Mouse (Mus musculus): ENCODE measurements around the gene Zfp442.
"Not testable (repeated sequence)": the region's sequence is repeated elsewhere in the genome, so short reads cannot be mapped to it uniquely, and the experiment has no call there.

Zfp442 gene

DNA sequence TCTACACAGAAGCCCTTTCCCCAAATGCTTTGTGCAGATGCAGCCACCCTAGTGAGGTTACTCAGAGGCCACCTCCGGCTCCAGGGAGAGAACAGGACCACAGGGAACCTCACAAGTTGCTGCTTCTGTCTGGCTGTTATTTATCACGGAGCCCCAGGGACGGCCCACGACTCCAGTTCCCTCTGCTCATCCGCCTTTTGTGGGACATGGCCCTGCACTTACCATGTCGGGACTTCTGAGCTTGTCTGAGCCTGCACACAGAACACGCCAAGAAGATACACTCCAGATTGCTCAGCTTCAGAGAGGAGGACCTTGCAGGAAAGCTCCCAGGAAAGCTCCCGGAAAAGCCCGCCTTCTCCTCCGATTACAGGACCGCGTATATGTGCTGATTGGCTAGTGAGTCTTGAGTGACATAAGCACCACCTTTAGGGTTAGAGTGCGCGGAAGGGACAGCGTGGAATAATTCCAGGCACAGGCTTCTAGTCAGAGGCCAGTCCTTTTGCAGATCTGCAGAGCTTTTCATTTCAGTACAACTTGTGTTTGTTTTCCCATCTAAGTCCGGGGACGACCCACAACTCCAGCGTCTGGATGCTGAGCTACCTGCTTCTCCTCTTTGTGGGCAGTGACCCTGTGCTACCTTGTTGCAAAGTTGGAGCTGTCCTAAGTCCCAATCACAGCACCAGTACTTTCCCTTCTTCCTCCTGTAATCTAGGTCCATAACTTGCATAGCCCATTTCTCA is at the start of gene Zfp442:
Gene Zfp442, minus strand, starts transcription at position 307 of the 740 bp plus-strand sequence.
- DNase-seq (ENCODE audit: low spot score): not testable (repeated sequence)

DNA sequence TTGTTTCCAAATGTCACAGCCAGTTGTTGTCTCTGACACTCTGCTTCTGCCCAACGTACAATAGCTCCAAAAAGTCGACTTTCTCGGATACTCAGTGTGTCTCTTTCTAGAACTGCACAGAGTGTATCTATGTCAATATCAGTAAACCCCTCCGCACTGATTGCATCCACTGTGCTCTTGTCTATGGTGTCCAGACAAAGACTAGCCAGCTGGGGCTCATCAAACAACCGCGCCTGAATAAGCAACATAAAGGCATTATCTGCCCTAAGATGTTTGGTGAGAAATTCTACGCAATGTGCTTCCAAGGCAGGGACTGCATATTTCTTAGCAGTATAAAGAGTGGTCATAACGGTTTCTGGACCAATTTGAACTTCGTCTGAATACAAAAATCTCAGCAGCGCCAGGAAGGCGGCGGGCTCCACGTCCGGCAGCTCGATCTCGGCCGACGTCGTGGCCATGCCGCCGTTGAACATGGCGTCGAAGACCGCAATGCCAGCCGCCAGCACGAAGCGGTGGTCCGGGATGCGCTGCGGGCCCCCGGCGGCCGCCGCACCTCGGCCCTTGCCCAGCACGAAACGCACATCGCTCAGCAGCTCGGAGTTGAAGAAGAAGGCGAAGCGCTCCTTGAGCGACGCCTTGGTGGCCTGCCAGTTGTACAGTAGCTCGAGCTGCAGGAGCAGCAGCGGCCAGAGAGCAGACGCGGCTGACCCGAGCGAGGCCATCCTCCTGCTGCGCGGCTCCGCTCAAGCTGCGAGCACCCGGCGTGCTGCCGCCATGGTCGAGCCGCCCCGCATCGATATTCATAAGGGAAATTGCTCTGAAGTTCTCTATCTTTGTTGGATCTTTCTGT is 49.1 kb upstream of the Zfp442 start:
- not testable (repeated sequence) for DNase-seq (ENCODE audit: low spot score)

DNA sequence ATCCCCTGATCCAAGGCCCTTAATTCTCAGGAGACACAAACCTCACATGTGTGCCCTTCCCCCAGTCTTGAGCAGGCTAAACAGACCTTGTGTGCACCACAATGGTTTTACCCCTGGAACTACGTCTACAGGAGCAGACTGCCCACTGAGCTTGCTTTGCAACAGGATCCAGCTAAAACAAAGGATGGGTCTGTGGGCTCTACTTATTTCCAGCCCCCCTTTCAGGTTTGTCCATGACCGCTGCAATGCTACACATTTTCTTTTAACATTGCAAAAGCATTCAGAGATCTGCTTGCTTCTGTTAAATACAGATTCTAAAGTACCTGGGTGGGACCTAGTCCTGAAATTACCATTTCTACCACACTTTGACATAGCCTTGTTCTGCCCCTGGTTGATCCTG is 41.7 kb upstream of the Zfp442 start:
- DNase-seq (ENCODE audit: low spot score): no peak

DNA sequence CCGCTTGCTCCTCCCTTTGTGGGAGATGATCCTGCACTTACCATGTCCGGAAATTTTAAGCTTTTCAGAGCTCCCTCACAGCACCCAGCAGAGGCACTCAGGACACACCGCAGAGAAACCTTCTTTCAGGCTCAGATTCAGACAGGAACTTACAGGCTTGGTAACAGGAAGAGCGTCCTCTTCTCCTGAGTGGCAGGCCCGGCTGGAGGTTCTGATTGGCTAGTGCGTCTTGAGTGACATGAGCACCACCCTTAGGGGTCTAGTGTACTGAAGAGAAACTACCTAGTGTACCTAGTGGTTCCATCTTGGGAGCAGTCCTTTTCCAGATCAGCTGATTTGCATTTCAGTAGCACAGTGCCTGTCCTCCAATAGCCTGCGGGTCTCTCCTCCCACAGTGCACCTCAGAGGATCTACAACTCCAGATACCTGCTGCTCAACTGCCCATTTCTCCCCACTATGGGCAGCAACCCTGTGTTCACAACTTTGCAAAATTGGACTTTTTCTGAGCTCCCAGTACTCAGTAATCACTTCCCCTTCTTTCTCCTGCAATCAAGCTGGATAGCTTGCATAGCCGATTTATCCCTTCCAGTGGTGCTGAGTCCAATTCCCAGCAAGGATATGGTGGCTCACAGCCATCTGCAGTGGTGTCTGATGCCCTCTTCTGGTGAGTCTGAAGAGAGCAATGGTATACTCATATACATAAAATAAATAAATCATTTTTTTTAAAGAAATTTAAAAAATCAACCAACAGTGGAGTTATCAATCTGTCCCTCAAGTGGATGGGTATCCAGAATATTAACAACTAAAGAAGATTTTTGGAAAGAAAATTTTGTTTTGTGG is 33.9 kb upstream of the Zfp442 start, which contains the start of gene Zfp345:
Gene Zfp345, minus strand, starts transcription at position 153 of the 840 bp plus-strand sequence.
- not testable (repeated sequence) for DNase-seq (ENCODE audit: low spot score)

DNA sequence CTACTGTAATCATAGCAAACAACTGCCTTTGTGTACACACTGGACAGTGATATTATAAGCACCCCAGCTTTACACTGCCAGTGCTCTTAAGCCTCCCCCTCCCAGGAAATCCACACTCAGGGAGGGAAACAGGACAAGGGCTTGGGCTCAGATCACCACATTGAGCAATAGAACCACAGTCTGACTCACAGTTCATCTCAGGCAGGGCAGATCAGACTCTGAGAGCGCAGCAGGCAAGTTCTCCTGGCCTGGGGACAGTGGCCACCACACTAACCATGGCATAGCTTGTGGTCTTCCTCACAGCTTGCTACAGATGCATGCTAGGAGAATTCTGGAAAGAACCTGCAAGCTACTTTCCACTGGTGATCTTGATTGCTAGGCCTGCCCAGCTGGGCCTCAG is 12.2 kb downstream of the Zfp442 start:
- not testable (repeated sequence) for DNase-seq (ENCODE audit: low spot score)

DNA sequence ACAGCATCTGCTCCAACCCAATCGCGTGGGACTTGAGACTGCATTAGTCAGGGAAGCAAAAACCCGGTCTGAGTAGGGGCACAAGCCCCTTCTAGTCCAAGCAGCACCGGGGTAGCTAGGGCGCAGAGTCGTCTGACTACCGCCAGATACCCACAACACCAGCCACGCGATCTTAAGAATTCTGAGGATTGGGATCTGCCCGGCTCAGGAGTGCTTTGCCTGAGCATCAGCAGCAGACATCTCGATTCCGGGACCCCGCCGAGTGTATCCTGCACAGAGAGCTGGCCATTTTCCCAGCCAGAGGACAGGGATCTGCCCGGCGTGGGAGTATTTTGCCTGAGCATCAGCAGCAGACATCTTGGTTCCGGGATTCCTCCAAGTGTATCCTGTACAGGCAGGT is 39.1 kb downstream of the Zfp442 start:
- not testable (repeated sequence) for DNase-seq (ENCODE audit: low spot score)

DNA sequence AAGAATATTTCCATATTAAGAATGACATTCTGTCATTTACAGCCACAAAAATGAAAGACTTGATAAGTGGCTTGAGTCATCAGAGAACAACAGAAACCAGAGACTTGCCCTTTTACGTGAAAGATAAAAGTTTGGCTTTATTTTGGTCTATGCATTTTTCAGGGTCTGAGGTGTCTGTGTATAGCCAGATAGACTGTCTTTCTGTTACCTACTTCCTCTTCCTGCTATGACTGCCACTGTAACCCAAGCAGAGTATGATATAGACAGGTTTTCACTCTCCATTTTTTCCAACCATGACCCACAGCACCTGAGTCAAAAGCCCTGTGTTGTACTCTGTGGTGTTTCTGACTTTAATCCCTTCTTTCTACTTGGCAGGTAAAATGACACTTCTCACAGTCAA is 61.1 kb downstream of the Zfp442 start:
- DNase-seq (ENCODE audit: low spot score): no peak

DNA sequence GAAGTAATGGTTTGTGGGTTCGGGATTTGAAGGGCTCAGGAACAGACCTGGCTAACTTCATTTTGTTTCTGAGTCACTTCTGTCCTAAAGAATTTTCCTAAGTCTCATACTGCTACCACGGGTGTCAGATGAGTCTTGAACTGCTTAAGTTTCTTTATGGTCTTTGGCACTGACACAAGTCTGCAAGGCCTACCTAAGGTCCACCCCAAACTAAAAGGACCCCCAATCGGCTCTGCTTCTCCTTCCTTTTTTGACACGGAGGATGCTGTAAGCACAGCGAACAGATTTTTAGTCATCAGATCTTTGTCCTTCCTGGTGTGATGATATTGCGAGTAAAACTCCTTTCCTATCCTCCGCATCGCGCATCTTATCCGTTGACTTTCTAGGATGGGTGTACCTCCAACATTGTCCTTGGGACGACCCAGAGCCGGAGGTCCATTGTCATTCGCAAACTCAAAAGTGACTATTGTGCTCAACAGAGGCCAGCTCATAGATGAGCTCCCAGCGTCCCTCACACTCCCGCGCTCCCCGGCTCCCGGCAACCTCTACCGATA is 65.7 kb downstream of the Zfp442 start:
- DNase-seq (ENCODE audit: low spot score): not testable (repeated sequence)

DNA sequence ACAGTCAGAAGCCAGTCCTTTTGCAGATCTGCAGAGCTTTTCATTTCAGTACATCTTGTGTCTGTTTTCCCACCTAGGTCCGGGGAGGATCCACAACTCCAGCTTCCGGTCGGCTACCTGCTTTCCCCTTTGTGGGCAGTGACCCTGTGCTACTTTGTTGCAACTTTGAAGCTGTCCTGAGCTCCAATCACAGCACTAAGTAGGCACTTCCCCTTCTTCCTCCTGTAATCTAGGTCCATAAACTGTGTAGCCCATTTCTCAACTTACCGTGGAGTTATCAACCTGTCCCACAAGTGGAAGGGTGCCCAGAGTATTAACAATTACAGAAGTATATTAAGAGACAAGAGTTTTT is 88.4 kb downstream of the Zfp442 start:
- DNase-seq (ENCODE audit: low spot score): no peak

DNA sequence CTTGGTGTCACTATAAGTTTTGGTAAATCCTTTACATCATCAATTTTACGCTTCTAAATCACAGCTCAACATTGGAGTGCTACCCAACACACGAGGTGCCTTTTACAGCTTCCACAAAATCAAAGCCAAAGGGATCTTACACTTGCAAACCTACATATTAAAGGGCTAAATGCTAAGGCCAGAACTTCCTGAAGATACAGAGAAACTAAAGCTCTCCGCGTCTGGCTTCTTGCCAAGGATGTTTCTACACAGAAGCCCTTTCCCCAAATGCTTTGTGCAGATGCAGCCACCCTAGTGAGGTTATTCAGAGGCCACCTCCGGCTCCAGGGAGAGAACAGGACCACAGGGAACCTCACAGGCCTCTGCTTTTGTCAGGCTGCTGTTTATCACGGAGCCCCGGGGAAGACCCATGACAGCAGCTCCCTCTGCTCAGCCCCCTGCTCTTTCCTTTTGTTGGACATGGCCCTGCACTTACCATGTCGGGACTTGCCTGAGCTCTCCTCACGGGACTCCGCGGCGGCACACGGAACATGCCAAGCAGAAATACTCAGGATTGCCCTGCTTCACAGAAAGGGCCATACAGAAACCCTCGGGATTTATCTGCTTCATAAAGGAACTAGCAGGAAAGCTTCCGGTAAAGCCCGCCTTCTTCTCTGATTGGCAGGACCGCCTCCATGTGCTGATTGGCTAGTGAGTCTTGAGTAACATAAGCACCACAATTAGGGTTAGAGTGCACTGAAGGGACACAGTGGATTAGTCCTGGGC is 89.0 kb downstream of the Zfp442 start, which contains the start of gene 3300002I08Rik:
Gene 3300002I08Rik, minus strand, starts transcription at position 653 of the 765 bp plus-strand sequence.
- peak; percentile 31 for DNase-seq (ENCODE audit: low spot score)

Measured in spleen, adult 12 weeks (tissue).